Mouse (Mus musculus) brain, embryonic 18.5 days (tissue): ENCODE measurements at regions not wholly inside any gene's neighbourhood (a gene's known extent, or its start where the extent isn't known, plus 50 kb on each side); places are given as distances from the start of the nearest gene placed in this dataset.

Source experiments
- DNase-seq: peaks from one replicate; pipeline ENCODE4 v3.0.0-alpha.2; 2012; ENCODE audit warnings: low read depth, low spot score

- no peak for DNase-seq
These were observed 155.0 kb upstream of the A530016L24Rik start for GRCm38 (mm10) chr12:112334106-112334855.

- DNase-seq: no peak
These were observed 153.6 kb upstream of the A530016L24Rik start for GRCm38 (mm10) chr12:112335641-112336040.

GRCm38 (mm10) chr12:112336691-112337295 lies 152.5 kb upstream of the A530016L24Rik start:
- DNase-seq: no peak

- DNase-seq: no peak
These were observed 151.8 kb upstream of the A530016L24Rik start for GRCm38 (mm10) chr12:112337443-112337842.

GRCm38 (mm10) chr12:112338976-112339375 lies 150.3 kb upstream of the A530016L24Rik start:
- no peak for DNase-seq

GRCm38 (mm10) chr12:112339481-112340179 lies 149.6 kb upstream of the A530016L24Rik start:
- DNase-seq: no peak

GRCm38 (mm10) chr12:112340248-112340647 lies 149.0 kb upstream of the A530016L24Rik start:
- no peak for DNase-seq

GRCm38 (mm10) chr12:112341726-112342469 lies 147.3 kb upstream of the A530016L24Rik start:
- no peak for DNase-seq

- DNase-seq: no peak
These were observed 146.2 kb upstream of the A530016L24Rik start for GRCm38 (mm10) chr12:112343064-112343463.

- DNase-seq: no peak
These were observed 145.0 kb upstream of the A530016L24Rik start for GRCm38 (mm10) chr12:112344285-112344684.

- no peak for DNase-seq
These were observed 143.5 kb upstream of the A530016L24Rik start for GRCm38 (mm10) chr12:112345797-112346196.

- DNase-seq: no peak
These were observed 141.1 kb upstream of the A530016L24Rik start for GRCm38 (mm10) chr12:112348116-112348515.

- DNase-seq: no peak
These were observed 139.5 kb upstream of the A530016L24Rik start for GRCm38 (mm10) chr12:112349676-112350318.

- DNase-seq: no peak
These were observed 138.5 kb upstream of the A530016L24Rik start for GRCm38 (mm10) chr12:112350733-112351132.

GRCm38 (mm10) chr12:112363349-112363748 lies 125.9 kb upstream of the A530016L24Rik start:
- no peak for DNase-seq

- DNase-seq: no peak
These were observed 122.0 kb upstream of the A530016L24Rik start for GRCm38 (mm10) chr12:112367221-112367620.

- DNase-seq: no peak
These were observed 121.1 kb upstream of the A530016L24Rik start for GRCm38 (mm10) chr12:112368112-112368511.

- no peak for DNase-seq
These were observed 119.5 kb upstream of the A530016L24Rik start for GRCm38 (mm10) chr12:112369581-112370371.

- DNase-seq: no peak
These were observed 116.8 kb upstream of the A530016L24Rik start for GRCm38 (mm10) chr12:112372234-112373050.

GRCm38 (mm10) chr12:112373966-112374365 lies 115.3 kb upstream of the A530016L24Rik start:
- no peak for DNase-seq
